Mouse (Mus musculus) retina, adult 2 months (tissue): ENCODE data around the gene Polq.
"Not testable (repeated sequence)": the region's sequence is repeated elsewhere in the genome, so short reads cannot be mapped to it uniquely, and the experiment has no call there.

ENCODE experiments used
- DNase-seq: peaks from one replicate; pipeline ENCODE4 v3.0.0-alpha.2; 2012; ENCODE audit warnings: low read depth, low spot score

The Polq gene

GRCm38 (mm10) chr16:37094169-37094833, 82.7 kb downstream of the Polq start:
- no peak for DNase-seq

- no peak for DNase-seq
Observed at GRCm38 (mm10) chr16:37108763-37109162, 97.2 kb downstream of the Polq start.

- DNase-seq: peak; percentile 6
Observed at GRCm38 (mm10) chr16:37109285-37109684, 97.7 kb downstream of the Polq start.

DNA sequence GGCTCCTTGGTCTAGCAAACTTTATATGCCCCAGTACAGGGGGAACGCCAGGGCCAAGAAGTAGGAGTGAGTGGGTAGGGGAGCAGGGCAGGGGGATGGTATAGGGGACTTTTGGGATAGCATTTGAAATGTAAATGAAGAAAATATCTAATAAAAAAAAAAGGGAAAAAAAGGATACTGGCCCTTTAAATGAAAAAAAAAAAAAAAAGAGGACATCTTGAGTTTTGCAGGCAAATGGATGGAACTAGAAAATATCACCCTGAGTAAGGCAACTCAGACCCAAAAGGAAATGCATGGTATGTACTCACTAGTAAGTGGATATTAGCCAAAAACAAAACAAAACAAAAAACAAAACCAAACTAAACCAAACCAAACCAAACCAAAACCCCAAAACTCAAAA, 113.6 kb downstream of the Polq start:
- not testable (repeated sequence) for DNase-seq
